Mouse (Mus musculus): ENCODE data around the gene Rhox7b.
"Not testable (repeated sequence)": the region's sequence is repeated elsewhere in the genome, so short reads cannot be mapped to it uniquely, and the experiment has no call there.

Rhox7b gene

GRCm38 (mm10) chrX:37897132-37897531 is at the start of gene Rhox7b:
Gene Rhox7b, minus strand, starts transcription at chrX:37897232.
- DNase-seq: not testable (repeated sequence)

- DNase-seq: no peak
Measured at GRCm38 (mm10) chrX:37916311-37916710, 19.3 kb upstream of the Rhox7b start.

- DNase-seq: no peak
Measured at GRCm38 (mm10) chrX:37908581-37908980, 11.5 kb upstream of the Rhox7b start.

GRCm38 (mm10) chrX:37903727-37904126 is 6.7 kb upstream of the Rhox7b start:
- DNase-seq: no peak

- not testable (repeated sequence) for DNase-seq
Measured at GRCm38 (mm10) chrX:37901670-37902069, 4.6 kb upstream of the Rhox7b start, which contains the start of gene Rhox9. Gene Rhox9, minus strand, starts transcription at chrX:37901770.

GRCm38 (mm10) chrX:37878844-37879243 is 18.2 kb downstream of the Rhox7b start, which contains the start of gene Rhox8:
Gene Rhox8, minus strand, starts transcription at chrX:37878944.
- DNase-seq: no peak

- no peak for DNase-seq
Measured at GRCm38 (mm10) chrX:37871641-37872040, 25.4 kb downstream of the Rhox7b start.

Data from cerebellum, adult 11-12 months (tissue).